Mouse (Mus musculus) heart, postnatal 0 days (tissue): ENCODE results near the gene Snx18. TPM values are rescaled to one million over a fixed set of nuclear protein-coding genes. Genes with fewer than 3 reads are reported as not detected.

Experiments used
- ATAC-seq: fragments of 200-750 bp; cut with Nextera tagmentation; 2 replicates; pipeline ENCODE4 v1.8.0; 2017; ENCODE audit warnings: low read depth, moderate number of reproducible peaks, moderate library complexity; ENCODE audit not compliant: insufficient read depth
- DNase-seq: peaks from one replicate; pipeline ENCODE4 v3.0.0-alpha.2; 2016; ENCODE audit warnings: low spot score
- H3K27ac ChIP-seq: fragments of 300-500 bp; sonication (generic); 2 replicates; pipeline ENCODE4 v1.5.1; 2014; ENCODE audit warnings: low read depth, mild to moderate bottlenecking
- H3K27me3 ChIP-seq: fragments of 300-500 bp; sonication (generic); 2 replicates; pipeline ENCODE4 v1.6.1; 2014; ENCODE audit warnings: low read length, mixed read lengths; ENCODE audit not compliant: control insufficient read depth, insufficient read depth
- H3K36me3 ChIP-seq: fragments of 300-500 bp; sonication (generic); replicated peaks from 2 replicates; pipeline ENCODE4 v1.6.1; 2014; ENCODE audit warnings: low read length, mixed read lengths; ENCODE audit not compliant: control insufficient read depth, insufficient read depth
- H3K4me1 ChIP-seq: fragments of 300-500 bp; sonication (generic); 2 replicates; pipeline ENCODE4 v1.6.1; 2014; ENCODE audit warnings: antibody characterized with exemption; ENCODE audit not compliant: control insufficient read depth, insufficient read depth
- H3K4me2 ChIP-seq: fragments of 300-500 bp; sonication (generic); 2 replicates; pipeline ENCODE4 v1.6.1; 2014; ENCODE audit warnings: low read depth, mild to moderate bottlenecking, low read length, moderate library complexity
- H3K4me3 ChIP-seq: fragments of 300-500 bp; sonication (generic); 2 replicates; pipeline ENCODE4 v1.5.1; 2014; ENCODE audit warnings: low read depth, low read length
- H3K9ac ChIP-seq: fragments of 300-500 bp; sonication (generic); replicated peaks from 2 replicates; pipeline ENCODE4 v1.6.1; 2014; ENCODE audit warnings: low read depth, low read length, mixed read lengths
- H3K9me3 ChIP-seq: fragments of 300-500 bp; sonication (generic); replicated peaks from 2 replicates; pipeline ENCODE4 v1.6.1; 2016; ENCODE audit warnings: low read length; ENCODE audit not compliant: control insufficient read depth
- CTCF ChIP-seq: IDR thresholded peaks from 2 replicates; pipeline ENCODE4 v1.5.1; 2016; ENCODE audit warnings: antibody characterized with exemption, control low read depth, low read depth
- EP300 ChIP-seq: IDR thresholded peaks from 2 replicates; pipeline ENCODE4 v1.6.1; 2016; ENCODE audit warnings: antibody characterized with exemption, low read depth
- WGBS: fragments of 180-500 bp; shearing (Covaris S2); extraction: QIAGEN DNeasy Blood & Tissue Kit; methylation state at CpG from one replicate; pipeline ENCODE4 v1.1.7; 2014; 5-methylcytosine and 5-hydroxymethylcytosine counted together
- polyA plus RNA-seq: library from polyadenylated mRNA; unstranded; fragments of >200 nt; fragmentation: Nextera tagmentation; extraction: Ambion mirVana; gene quantifications from 2 replicates; pipeline ENCODE4 v1.2.1, GENCODE M21; 2015
- total RNA-seq: library from RNA; depleted of rRNA; stranded (reverse); fragments of >200 nt; gene quantifications from 2 replicates; pipeline ENCODE4 v1.2.3, GENCODE M21; 2014; ENCODE audit warnings: low replicate concordance

Gene Snx18
- total and polyA plus RNA-seq, 2 experiments from 2014 or later = 9.8 to 32.4 TPM

DNA sequence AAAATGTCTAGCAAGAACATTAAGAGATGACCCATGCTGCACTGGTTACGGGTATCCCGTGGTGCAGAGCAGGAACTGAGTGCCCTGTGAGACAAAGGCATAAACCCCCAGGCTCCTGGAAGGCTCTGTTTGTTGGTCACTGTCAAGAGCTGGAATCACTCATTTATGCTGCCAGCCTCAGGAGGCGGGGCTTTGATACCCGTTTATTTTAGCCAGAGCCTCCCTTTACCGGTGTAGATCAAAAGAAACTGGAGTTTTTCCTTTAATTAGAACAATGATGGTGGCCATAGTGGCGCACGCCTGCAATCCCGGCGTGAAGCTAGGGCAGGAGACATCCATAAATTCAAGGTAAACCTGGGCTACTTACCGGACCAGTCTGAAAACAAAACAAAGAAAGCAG, 12.7 kb downstream of the Snx18 start:
- no peaks in the 10 kb centered on the region for H3K9me3 ChIP-seq
- no peak overlapping the region for H3K9ac ChIP-seq
- TF ChIP-seq EP300 = no peak
- TF ChIP-seq CTCF = no peak
- no peak for ATAC-seq
- H3K4me1 ChIP-seq = peaks cover 39% of the 10 kb centered on the region
- no peaks in the 10 kb centered on the region for H3K27me3 ChIP-seq
- no peak for DNase-seq
- H3K27ac ChIP-seq = no peak overlapping the region
- H3K4me3 ChIP-seq = no peak overlapping the region
- 87% methylated on average over 10 of the region's 10 CpGs for WGBS
- H3K36me3 ChIP-seq = no peaks in the 10 kb centered on the region
- no peak overlapping the region for H3K4me2 ChIP-seq

DNA sequence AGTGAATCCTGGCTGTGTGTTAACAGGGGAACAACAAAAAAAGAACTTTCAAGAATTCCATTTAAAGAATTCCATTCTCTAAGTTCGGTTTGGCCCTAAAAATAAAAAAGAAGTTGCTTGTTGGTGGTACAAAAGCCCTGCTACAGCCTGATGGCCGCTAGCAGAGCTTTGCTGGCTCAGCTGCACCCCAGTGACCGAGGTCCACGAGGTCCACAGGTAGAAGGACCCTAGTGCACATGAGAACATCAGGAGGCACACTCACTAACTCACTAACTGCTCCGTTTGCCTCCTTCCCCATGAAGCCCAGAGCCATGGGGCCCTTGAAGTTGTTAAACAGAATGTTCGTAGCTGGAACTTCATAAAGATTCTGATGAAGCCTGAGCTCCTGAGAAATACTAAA, 14.0 kb downstream of the Snx18 start:
- ATAC-seq (no peak), DNase-seq (no peak)
- H3K4me3 ChIP-seq = no peak overlapping the region
- no peak overlapping the region for H3K4me2 ChIP-seq
- WGBS = 63% methylated on average over 6 of the region's 6 CpGs
- no peak overlapping the region for H3K9ac ChIP-seq
- no peak overlapping the region for H3K27ac ChIP-seq
- TF ChIP-seq CTCF = no peak
- no peak for TF ChIP-seq EP300
- H3K27me3 ChIP-seq = no peaks in the 10 kb centered on the region
- H3K9me3 ChIP-seq = no peaks in the 10 kb centered on the region
- H3K36me3 ChIP-seq = no peaks in the 10 kb centered on the region
- peaks cover 31% of the 10 kb centered on the region for H3K4me1 ChIP-seq

DNA sequence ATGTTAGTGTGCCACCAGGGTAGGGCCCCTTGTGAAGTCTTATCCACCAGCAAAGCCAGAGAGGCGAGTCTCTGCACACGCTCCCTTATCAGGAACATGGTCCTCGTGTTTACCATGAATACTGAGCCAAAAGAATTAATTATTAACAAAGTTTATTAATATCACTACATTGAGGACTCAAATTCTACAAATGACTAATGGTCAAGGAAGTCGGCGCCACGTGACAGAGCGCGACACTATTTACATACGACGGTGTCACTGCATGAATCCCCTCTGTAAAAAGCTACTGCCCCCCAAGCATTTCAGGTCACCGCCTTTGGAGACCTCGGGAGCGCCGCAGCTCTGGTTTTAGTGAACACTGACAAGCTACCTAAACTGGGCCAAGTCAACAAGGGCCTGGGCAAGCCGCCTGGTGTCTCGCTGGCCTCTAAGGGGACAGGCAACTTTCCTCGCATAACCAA, 15.5 kb downstream of the Snx18 start:
- no peaks in the 10 kb centered on the region for H3K27me3 ChIP-seq
- H3K9ac ChIP-seq = no peak overlapping the region
- peaks cover 32% of the 10 kb centered on the region for H3K4me1 ChIP-seq
- 73% methylated on average over 17 of the region's 17 CpGs for WGBS
- H3K4me3 ChIP-seq = no peak overlapping the region
- H3K4me2 ChIP-seq = no peak overlapping the region
- DNase-seq (no peak), ATAC-seq (0 out of 2 replicates have a peak, but pooled peaks have one; percentile 16)
- no peaks in the 10 kb centered on the region for H3K36me3 ChIP-seq
- H3K9me3 ChIP-seq = no peaks in the 10 kb centered on the region
- TF ChIP-seq CTCF (no peak), EP300 (no peak)
- no peak overlapping the region; the same call in 1 of the 2 replicates for H3K27ac ChIP-seq

DNA sequence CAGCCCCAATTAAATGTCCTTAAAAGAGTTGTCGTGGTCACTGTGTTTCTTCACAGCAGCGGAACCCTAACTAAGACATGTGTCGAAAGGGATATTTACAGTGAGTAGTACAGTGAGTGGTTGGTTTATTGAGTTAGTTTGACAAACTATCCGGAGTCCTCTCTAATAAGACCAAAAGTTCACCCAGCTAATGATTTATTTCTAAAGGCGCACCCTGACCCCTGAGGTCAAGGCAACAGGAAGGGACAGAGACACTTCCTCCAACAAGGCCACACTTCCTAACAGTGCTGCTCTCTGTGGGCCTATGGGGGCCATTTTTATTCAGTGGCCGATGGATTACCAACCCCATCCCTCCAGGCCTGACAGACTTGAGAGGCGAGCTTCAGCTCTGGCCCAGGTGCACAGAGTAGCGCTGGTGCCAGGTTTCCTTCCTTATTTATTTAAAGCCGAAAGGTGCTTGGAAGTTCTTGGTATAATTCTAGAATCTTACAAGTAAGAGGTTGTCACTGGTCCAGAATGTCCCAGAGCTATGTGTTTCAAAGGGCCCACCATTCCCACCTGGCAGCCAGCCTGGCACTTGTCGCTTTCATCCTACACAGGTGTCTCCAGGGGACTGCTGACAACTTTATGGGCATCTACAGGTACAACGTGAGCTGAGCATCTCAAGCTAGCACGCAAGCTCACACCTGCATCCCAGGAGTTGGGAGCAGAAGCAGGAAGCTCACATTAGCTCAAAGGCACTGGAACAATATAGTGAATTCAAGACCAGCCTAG, 16.3 kb downstream of the Snx18 start:
- Histone ChIP-seq H3K36me3 (no peaks in the 10 kb centered on the region), H3K9me3 (no peaks in the 10 kb centered on the region), H3K4me3 (no peak overlapping the region), H3K4me1 (peaks cover 31% of the 10 kb centered on the region), H3K4me2 (no peak overlapping the region), H3K27me3 (no peaks in the 10 kb centered on the region), H3K27ac (no peak overlapping the region), H3K9ac (no peak overlapping the region)
- ATAC-seq (no peak), DNase-seq (no peak)
- no peak for TF ChIP-seq CTCF
- no peak for TF ChIP-seq EP300
- WGBS = 83% methylated on average over 12 of the region's 12 CpGs

DNA sequence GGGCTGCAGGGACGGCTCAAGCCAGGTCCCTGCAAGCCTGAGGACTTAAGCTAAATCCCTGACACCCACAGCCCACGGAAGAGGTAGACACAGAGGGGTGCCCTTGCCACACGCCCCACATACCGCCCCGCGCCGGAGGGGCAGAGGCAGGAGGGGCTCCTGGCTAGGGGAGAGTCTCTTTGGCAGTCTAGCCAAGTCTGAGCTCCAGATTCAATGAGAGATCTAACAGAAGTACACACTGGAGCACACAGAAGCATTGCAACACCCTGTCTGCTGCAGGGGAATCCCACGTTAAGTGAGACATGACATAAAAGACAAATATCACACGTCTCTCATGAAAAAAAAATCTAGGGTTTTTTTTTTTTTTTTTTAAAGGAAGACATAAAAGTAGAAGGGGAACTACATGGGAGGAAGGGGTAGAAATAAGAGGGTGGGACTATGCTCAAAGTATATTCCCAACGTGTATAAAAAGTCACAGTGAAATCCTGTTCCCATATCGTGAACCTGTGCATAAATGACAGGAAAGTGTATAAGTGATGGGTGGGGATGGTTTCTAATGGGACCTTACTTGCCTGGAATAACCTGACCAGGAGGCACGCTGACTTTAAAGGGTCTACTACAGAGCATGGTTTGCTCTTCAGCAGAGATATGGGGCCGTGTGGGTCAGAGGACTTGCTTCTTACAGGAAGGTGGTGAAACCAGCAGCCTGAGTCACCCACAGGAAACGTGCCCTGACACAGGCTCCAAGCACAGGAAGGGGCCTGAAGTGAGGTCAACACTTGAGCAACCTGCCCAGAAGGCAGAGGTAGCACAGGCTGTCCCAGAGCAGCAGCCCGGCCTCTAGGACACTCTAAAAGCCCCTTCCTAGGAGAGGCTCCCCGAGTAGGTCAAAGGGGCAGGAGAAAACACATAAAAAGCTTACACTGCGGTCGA, 17.6 kb downstream of the Snx18 start:
- H3K4me1 ChIP-seq = peaks cover 37% of the 10 kb centered on the region
- WGBS = 80% methylated on average over 18 of the region's 18 CpGs
- no peak overlapping the region for H3K4me3 ChIP-seq
- no peak overlapping the region for H3K9ac ChIP-seq
- no peak overlapping the region for H3K4me2 ChIP-seq
- ATAC-seq = no peak
- H3K36me3 ChIP-seq = no peaks in the 10 kb centered on the region
- H3K9me3 ChIP-seq = no peaks in the 10 kb centered on the region
- H3K27ac ChIP-seq = no peak overlapping the region
- TF ChIP-seq EP300 = no peak
- TF ChIP-seq CTCF = no peak
- H3K27me3 ChIP-seq = no peaks in the 10 kb centered on the region
- no peak for DNase-seq
